Mouse (Mus musculus): ENCODE results near the gene Rpl7l1. TPM values are rescaled to one million over a fixed set of nuclear protein-coding genes. Genes with fewer than 3 reads are reported as not detected.
"Not testable (repeated sequence)": the region's sequence is repeated elsewhere in the genome, so short reads cannot be mapped to it uniquely, and the experiment has no call there.

The Rpl7l1 gene
- 10 to 100 TPM; 40.6 to 46.6 TPM for total RNA-seq (2021)

DNA sequence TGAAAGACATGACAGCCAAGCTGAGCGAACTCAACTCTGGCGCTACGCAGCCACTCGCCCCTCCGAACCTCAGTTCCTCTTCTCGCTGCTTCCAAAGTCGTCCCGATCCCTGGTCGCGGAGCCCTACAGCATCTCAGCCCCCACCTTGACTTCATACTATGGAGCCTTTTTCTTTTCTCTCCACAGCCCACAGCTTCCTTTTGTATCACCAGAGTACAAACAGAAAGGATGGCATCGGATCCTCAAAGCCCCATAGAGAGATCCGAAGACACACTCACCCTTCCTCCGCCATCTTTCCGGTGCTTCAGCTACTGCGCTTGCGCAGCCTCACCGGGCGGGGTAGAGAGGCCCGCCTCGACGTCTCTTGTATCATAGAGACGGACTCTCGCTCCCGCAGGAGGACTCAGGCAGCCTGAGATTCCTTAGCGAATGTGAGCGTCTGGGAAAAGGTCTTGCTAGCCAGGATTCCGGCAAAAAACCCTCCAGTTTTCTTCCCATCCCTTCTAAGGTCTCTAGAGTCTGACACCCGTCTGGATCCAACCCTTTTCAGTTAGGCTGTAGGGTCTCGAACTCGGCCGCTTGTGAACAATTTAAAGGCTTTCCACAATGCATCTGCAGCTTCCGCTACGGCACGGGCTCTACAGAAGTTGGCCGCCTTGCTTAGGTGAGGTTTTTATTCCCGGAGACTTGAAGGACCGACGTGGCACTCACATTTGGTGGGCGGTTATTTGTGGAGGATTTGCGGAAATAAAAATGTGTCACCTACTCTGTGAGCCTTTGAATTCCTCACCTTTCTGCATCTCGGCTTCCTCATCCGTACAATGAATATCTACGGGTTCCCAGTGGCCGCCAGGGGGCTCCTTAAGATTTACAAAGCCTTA, at the start of gene Rpl7l1:
Gene Rpl7l1, minus strand, starts transcription at position 332 of the 881 bp plus-strand sequence.
- intact Hi-C loops (cut with DNase I): loop anchor here (2.0 to 5.0 kb wide), 2 partner anchors 75 to 108 kb away; partner anchors contain the start of genes Bicral and Tbcc
- peak; percentile 88 to 91 for DNase-seq (ENCODE audit: low spot score in 2 of 2)

DNA sequence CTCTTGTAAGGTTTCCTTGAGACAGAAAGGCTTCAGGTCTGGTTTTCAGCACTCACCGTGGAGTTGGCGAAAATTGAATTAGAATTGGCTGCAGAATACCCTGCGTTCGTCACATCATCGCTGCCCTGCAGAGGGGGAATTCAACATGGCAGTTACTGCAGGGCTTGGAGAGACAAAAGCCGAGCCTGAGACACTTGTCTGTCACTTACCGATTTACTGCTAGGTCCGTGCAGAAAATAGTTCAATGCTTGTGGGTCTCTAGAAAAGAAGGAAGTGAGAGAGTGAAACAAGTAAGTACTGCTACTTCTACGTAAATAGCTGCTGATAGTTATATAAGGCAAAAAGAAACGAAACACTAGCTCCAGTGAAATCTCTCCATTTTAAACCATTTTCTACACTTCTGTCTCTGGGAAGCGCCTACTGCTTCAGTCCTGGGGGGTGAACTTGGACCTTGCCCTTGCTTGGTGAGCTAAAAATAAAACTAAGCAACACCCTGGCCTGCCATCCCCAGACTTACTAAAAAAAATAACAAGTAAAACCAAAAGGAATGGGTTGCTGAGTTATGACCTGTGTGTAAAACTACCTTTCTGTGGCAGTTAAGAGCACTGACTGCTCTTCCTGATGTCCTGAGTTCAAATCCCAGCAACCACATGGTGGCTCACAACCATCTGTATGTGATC, 47.5 kb upstream of the Rpl7l1 start:
- intact Hi-C loops (cut with DNase I): no loop called here
- DNase-seq (ENCODE audit: low spot score in 2 of 2): no peak

- DNase-seq (ENCODE audit: low spot score in 2 of 2): no peak
- intact Hi-C loops (cut with DNase I): no loop called here
Observed at GRCm38 (mm10) chr17:46828935-46829334, 46.5 kb upstream of the Rpl7l1 start.

- no peak for DNase-seq (ENCODE audit: low spot score in 2 of 2)
- intact Hi-C loops (cut with DNase I): no loop called here
Observed at GRCm38 (mm10) chr17:46823091-46823490, 40.6 kb upstream of the Rpl7l1 start.

GRCm38 (mm10) chr17:46820628-46821027, 38.2 kb upstream of the Rpl7l1 start:
- no peak for DNase-seq (ENCODE audit: low spot score in 2 of 2)
- intact Hi-C loops (cut with DNase I): no loop called here

DNA sequence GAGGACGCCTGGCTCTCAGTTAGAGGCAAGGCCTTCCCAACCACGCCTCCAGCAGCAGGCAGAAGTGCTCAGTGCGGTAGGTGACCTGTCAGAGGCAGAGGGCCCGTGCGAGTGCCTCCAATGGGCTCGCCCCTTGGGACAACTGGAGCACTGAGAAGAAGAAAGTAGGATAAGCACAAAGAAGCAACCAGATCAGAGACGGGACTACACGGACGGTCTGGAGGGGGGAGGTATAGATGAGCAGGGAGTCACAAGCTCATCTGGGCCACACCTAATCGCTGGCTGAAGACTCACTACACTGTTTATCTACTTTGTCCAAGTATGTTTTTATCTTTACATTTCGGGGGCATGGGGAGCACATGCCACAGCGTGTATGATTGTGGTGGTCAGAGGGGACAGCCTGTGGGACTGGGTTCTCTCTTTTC, 35.3 kb upstream of the Rpl7l1 start:
- intact Hi-C loops (cut with DNase I): no loop called here
- DNase-seq (ENCODE audit: low spot score in 2 of 2): no peak

- intact Hi-C loops (cut with DNase I): no loop called here
- no peak for DNase-seq (ENCODE audit: low spot score in 2 of 2)
Observed at GRCm38 (mm10) chr17:46816306-46816705, 33.8 kb upstream of the Rpl7l1 start.

DNA sequence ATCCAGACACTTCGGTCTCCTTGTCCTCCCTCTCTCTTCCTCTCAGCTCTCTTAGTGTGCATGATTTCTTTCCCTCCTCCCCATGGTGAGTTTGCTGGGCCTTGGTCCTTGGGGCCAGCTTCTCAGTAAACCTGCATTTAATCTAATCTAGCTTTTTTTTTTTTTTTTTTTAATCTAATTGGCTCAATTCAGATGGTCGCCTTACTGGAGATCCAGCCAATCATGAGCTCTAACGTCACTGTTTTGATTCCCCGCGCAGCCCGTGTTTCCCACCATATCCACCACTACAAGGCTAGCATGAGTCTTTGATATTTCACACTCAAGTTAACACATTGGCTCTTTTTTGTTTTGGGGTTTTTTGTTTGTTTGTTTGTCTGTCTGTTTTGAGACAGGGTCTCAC, 32.0 kb upstream of the Rpl7l1 start:
- no peak for DNase-seq (ENCODE audit: low spot score in 2 of 2)
- intact Hi-C loops (cut with DNase I): no loop called here

- intact Hi-C loops (cut with DNase I): no loop called here
- DNase-seq (ENCODE audit: low spot score in 2 of 2): no peak
Observed at GRCm38 (mm10) chr17:46813637-46814036, 31.2 kb upstream of the Rpl7l1 start.

- no peak for DNase-seq (ENCODE audit: low spot score in 2 of 2)
- intact Hi-C loops (cut with DNase I): no loop called here
Observed at GRCm38 (mm10) chr17:46812442-46812841, 30.0 kb upstream of the Rpl7l1 start.

DNA sequence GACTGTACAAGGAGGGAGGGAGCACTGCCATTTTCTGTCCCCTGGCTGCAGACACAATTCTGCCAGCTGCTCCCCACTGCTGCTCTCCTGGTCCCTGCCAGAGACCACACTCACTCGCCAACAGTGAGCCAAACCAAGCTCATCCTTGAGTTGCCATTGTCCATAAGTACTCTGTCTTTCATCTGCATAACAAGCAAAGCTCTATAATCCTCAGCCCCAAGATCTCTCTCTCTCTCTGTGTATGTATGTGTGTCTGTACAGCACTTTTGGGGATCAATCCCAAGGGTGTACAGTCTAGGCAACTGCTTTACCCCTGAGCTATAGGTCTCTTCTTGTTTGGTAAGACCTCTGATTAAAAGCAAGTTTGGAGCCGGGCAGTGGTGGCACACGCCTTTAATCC, 28.2 kb upstream of the Rpl7l1 start:
- no peak for DNase-seq (ENCODE audit: low spot score in 2 of 2)
- intact Hi-C loops (cut with DNase I): no loop called here

DNA sequence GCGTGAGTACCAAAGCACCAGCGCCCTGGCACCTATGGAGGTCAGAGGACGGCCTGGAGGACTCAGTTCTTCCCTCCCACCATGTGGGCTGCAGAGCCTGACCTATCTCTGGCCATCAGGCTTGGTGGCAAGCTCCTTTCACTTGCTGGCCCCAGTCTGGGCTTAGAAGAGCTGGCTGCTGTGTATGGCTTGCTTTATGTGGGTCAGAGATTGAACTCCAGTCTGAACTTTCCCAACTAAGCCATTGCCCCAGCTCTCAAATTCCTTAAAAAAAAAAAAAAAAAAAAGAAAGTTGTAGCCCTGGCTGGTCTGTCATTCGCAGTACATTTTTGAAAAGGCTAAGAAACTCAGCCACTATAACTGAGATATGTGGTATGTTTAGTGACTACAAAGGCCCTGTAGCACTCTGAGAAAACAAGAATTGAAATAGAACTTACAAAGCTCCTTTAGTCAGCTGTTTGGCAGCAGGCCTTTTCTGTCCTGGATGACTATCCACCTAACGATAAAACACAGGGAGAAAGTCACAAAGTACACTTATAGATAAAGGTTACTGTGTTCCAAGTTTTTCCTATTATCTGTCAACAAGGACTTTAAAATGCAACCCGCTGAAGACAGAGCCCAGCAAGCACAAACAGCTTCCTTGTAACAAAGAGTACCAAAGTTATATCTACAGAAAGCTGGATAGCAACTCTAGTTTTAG, 26.8 kb upstream of the Rpl7l1 start:
- intact Hi-C loops (cut with DNase I): no loop called here
- no peak for DNase-seq (ENCODE audit: low spot score in 2 of 2)

- intact Hi-C loops (cut with DNase I): no loop called here
- DNase-seq (ENCODE audit: low spot score in 2 of 2): no peak
Observed at GRCm38 (mm10) chr17:46808376-46808775, 25.9 kb upstream of the Rpl7l1 start.

- intact Hi-C loops (cut with DNase I): no loop called here
- DNase-seq (ENCODE audit: low spot score in 2 of 2): no peak
Observed at GRCm38 (mm10) chr17:46801761-46802160, 19.3 kb upstream of the Rpl7l1 start.

DNA sequence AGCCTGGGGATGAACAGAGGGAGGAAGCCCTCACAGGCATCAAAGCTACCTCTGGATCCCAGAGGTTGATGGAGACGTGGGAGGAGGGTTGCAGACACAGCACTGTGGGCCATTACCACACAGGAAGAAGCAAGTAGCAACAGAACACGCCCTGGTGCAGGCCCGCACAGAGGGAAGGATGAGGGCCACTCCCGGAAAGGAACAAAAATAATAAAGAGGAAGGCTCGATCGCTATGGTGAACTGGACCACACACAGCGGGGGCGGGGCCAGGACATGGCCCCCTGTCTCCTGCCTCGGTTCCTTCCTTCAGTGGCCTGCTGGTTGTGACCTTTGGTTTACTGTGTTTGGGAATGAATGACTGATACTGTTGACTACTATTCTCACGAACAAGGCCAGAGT, 17.2 kb upstream of the Rpl7l1 start:
- intact Hi-C loops (cut with DNase I): no loop called here
- DNase-seq (ENCODE audit: low spot score in 2 of 2): no peak

DNA sequence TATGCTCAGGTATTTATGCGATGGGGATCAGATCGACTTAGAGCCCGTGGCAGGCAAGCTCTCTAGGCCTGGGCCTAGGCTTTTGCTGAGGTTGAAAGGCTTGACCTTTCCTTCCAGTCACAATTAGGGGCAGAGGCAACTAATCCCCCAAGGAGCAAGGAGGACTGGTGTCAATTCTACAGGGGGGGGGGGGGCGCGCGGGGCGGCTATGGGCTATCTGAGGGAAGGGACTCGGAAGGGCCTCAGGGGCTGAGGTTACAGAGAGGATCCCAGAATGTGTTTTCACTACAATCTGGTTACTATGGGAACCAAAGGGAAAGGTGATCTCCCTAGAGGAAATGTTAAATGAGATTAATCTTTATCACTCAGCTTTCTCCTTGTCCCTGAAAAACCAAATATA, 14.9 kb upstream of the Rpl7l1 start:
- no peak for DNase-seq (ENCODE audit: low spot score in 2 of 2)
- intact Hi-C loops (cut with DNase I): no loop called here

GRCm38 (mm10) chr17:46796743-46797142, 14.3 kb upstream of the Rpl7l1 start:
- intact Hi-C loops (cut with DNase I): no loop called here
- DNase-seq (ENCODE audit: low spot score in 2 of 2): no peak

DNA sequence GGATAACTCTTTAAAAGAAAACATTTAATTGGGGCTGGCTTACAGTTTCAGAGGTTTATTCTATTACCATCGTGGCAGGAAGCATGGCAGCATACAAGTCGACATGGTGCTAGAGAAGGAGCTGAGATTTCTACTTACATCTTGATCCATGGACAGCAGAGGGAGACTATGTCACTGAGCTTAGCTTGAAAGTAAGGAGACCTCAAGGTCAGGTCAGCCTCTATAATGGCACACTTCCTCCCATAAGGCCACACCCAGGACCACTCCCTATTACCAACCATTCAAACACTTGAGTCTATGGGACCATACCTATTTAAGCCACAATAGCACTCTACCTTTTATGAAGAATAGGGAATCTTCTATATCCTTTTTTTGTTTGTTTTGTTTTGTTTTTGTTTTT, 10.5 kb upstream of the Rpl7l1 start:
- intact Hi-C loops (cut with DNase I): no loop called here
- no peak for DNase-seq (ENCODE audit: low spot score in 2 of 2)

DNA sequence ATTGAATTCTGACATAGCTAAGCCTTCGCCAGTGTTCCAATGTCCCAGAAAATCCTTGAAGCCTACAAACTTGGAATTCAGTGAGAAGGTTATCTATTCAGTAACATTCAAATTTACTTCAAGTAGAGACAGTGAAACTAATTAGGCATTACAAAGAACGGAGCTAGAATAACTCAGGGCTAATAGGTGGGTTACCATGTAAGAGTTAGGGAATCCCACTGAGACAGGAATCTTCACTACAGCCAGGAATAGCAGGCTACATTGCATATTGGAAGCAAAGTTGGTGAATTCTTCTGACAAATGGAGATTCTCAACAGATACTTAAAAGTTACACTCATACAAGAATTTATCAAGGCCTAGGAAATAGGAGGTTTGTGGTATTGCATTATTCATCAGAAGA, 5.5 kb upstream of the Rpl7l1 start:
- intact Hi-C loops (cut with DNase I); DNase-seq (ENCODE audit: low spot score in 2 of 2): not testable (repeated sequence)

DNA sequence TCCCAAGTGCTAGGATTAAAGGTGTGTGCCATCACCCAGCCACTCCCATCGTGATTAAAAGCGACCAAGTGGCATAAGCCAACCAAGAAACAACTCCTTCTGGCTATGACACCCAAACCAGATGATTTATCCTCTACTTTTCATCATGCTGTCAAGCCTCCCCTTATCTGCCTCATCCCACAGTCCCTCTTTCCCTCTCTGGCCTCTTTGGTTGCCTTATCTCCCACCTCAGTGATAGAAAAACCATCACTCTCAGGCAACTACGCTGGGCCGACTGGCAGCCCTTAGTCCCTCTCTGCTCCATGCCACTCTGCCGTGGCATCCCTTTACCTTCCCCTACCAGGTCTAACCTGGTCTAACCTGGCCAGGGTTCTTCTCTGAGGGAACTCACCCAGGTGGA, 4.5 kb upstream of the Rpl7l1 start:
- intact Hi-C loops (cut with DNase I): no loop called here
- DNase-seq (ENCODE audit: low spot score in 2 of 2): no peak

All from left cerebral cortex, postnatal 36 days (tissue).